Mouse (Mus musculus): ENCODE measurements around the gene Wbp1. TPM values are rescaled to one million over a fixed set of nuclear protein-coding genes. Genes with fewer than 3 reads are reported as not detected.

Wbp1 gene
- polyA plus RNA-seq, 1 experiment, result 82.4 TPM

Small RNA genes lying within 50 kb of the gene (microRNA-seq; reads per million reads assigned to microRNA genes)
- gene Mir3470a (ENCODE audit: borderline microRNAs expressed), result not detected

Other genes with a start within 250 kb of the Wbp1 start
- gene Sema4f, start 181.8 kb downstream of the Wbp1 start, polyA plus RNA-seq (2012; fragmentation: generic; extraction: Trizol), result 0.23 TPM
- gene M1ap, start 174.7 kb downstream of the Wbp1 start, polyA plus RNA-seq (2012; fragmentation: generic; extraction: Trizol), result 2.4 TPM
- gene Dok1, start 88.1 kb downstream of the Wbp1 start, polyA plus RNA-seq (2012; fragmentation: generic; extraction: Trizol), result 80.8 TPM
- 23.0 TPM for gene Loxl3, start 87.4 kb downstream of the Wbp1 start, polyA plus RNA-seq (2012; fragmentation: generic; extraction: Trizol)
- 166 TPM for gene Aup1, start 67.0 kb downstream of the Wbp1 start, polyA plus RNA-seq (2012; fragmentation: generic; extraction: Trizol)
- gene Htra2, start 66.3 kb downstream of the Wbp1 start, polyA plus RNA-seq (2012; fragmentation: generic; extraction: Trizol), result 119 TPM
- 0.15 TPM for gene Dqx1, start 63.7 kb downstream of the Wbp1 start, polyA plus RNA-seq (2012; fragmentation: generic; extraction: Trizol)
- gene Tlx2, start 51.3 kb downstream of the Wbp1 start, polyA plus RNA-seq (2012; fragmentation: generic; extraction: Trizol), result 0.19 TPM
- gene Pcgf1, start 43.7 kb downstream of the Wbp1 start, polyA plus RNA-seq (2012; fragmentation: generic; extraction: Trizol), result 9.5 TPM
- 0.11 TPM for gene Lbx2, start 35.2 kb downstream of the Wbp1 start, polyA plus RNA-seq (2012; fragmentation: generic; extraction: Trizol)
- gene Ccdc142, start 20.0 kb downstream of the Wbp1 start, polyA plus RNA-seq (2012; fragmentation: generic; extraction: Trizol), result 0.75 TPM
- gene Gm42688, start 19.9 kb downstream of the Wbp1 start, polyA plus RNA-seq (2012; fragmentation: generic; extraction: Trizol), result 0.98 TPM
- 145 TPM for gene Mrpl53, start 12.5 kb downstream of the Wbp1 start, polyA plus RNA-seq (2012; fragmentation: generic; extraction: Trizol)
- gene Mogs, start 6.1 kb downstream of the Wbp1 start, polyA plus RNA-seq (2012; fragmentation: generic; extraction: Trizol), result 32.5 TPM
- 33.6 TPM for gene Ino80b, start 3.9 kb upstream of the Wbp1 start, polyA plus RNA-seq (2012; fragmentation: generic; extraction: Trizol)
- 42.1 TPM for gene Rtkn, start 13.9 kb upstream of the Wbp1 start, polyA plus RNA-seq (2012; fragmentation: generic; extraction: Trizol)
- 9.5 TPM for gene Wdr54, start 34.8 kb upstream of the Wbp1 start, polyA plus RNA-seq (2012; fragmentation: generic; extraction: Trizol)
- gene 1700003E16Rik, start 34.8 kb upstream of the Wbp1 start, polyA plus RNA-seq (2012; fragmentation: generic; extraction: Trizol), result 1.1 TPM
- gene Dctn1, start 44.4 kb upstream of the Wbp1 start, polyA plus RNA-seq (2012; fragmentation: generic; extraction: Trizol), result 83.0 TPM
- 0.04 TPM for gene Slc4a5, start 98.3 kb upstream of the Wbp1 start, polyA plus RNA-seq (2012; fragmentation: generic; extraction: Trizol)
- 120 TPM for gene Mthfd2, start 204.3 kb upstream of the Wbp1 start, polyA plus RNA-seq (2012; fragmentation: generic; extraction: Trizol)
- gene Mob1a, start 204.5 kb upstream of the Wbp1 start, polyA plus RNA-seq (2012; fragmentation: generic; extraction: Trizol), result 30.8 TPM
- gene Bola3, start 227.6 kb upstream of the Wbp1 start, polyA plus RNA-seq (2012; fragmentation: generic; extraction: Trizol), result 111 TPM